Mouse (Mus musculus): ENCODE data around the gene Ccnb1.
"Not testable (repeated sequence)": the region's sequence is repeated elsewhere in the genome, so short reads cannot be mapped to it uniquely, and the experiment has no call there.

The Ccnb1 gene

GRCm38 (mm10) chr13:100786414-100786867, at the start of gene Ccnb1:
TSS of gene Ccnb1 (minus strand) at chr13:100786570.
- DNase-seq (ENCODE audit: low read depth, low spot score) = peak; percentile 60

DNA sequence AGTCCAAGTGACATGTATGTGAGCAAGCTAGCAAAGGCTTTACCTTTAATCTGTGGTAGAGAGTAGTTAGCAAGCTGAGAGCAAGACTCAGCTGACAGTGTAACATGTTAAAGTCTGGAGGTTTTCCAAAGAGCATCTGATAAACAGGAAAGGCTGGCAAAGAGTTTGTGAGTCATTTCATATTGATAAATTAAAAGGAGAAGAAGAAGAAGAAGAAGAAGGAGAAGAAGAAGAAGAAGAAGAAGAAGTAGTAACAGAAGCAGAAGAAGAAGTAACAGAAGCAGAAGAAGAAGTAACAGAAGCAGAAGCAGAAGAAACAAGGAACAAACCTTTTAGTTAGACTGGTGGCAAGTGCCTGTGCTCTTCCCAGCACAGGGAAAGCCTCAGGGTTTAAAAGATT, 48.4 kb upstream of the Ccnb1 start:
- no peak for DNase-seq (ENCODE audit: low read depth, low spot score)

GRCm38 (mm10) chr13:100833640-100834002, 47.3 kb upstream of the Ccnb1 start:
- DNase-seq (ENCODE audit: low read depth, low spot score) = no peak

GRCm38 (mm10) chr13:100832741-100833639, 46.6 kb upstream of the Ccnb1 start, which contains the start of gene Slc30a5:
TSS of gene Slc30a5 (minus strand) at chr13:100833427.
- peak; percentile 98 for DNase-seq (ENCODE audit: low read depth, low spot score)

DNA sequence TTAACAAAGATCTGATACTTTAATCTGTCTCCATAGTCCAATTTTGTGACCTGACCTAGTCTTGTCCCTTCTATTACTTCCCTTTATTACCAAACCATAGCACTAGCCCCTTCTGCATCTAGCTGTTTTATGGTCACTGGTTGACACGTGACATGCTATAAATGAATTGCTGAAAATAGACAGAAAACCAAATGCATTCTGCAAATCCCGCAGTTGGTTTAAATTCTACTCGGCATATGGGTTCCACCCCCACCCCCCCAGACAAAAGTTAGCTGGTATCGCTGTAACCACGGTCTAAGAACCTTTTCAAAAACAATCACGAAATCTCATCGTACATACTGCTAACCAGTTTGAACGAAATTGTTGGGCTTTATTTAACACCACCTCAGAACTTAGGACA, 45.8 kb upstream of the Ccnb1 start:
- DNase-seq (ENCODE audit: low read depth, low spot score) = no peak

- DNase-seq (ENCODE audit: low read depth, low spot score) = no peak
Observed at GRCm38 (mm10) chr13:100831123-100831522, 44.8 kb upstream of the Ccnb1 start.

DNA sequence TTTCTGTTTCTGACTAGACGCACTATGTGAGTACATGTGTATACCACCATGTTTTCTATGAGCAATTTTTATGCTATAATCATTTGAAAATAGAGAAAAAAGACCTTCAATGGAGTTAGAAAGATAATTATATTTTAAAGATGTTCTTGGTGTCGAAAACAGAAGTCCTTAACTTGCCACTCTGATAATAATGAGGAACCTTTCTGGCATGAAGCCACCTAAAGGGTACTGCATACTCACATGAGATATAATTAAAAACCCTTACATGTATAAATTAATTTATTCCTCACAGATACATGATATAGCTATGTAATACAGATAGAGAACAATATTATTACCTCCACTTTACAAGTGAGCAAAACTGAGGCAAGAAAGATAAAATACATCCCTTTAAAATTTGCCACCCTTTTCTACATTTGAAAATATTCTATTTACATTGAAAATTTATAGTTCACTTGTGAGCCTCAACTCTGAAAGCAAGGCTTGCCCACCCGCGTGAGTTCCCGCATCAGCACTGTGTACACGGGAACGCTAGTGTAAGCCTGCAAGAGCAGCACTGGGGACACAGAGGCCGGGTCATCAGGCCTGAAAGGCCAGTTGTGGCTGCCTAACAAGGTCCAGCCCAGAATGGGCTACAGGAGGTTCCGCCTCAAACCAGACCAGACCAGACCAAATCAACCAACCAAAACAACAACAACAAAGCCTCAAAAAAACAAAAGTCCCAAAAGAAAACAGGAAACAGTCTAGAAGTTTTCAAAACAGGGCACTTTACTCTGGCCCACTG, 39.4 kb upstream of the Ccnb1 start:
- no peak for DNase-seq (ENCODE audit: low read depth, low spot score)

GRCm38 (mm10) chr13:100824916-100825315, 38.5 kb upstream of the Ccnb1 start:
- no peak for DNase-seq (ENCODE audit: low read depth, low spot score)

GRCm38 (mm10) chr13:100824306-100824705, 37.9 kb upstream of the Ccnb1 start:
- no peak for DNase-seq (ENCODE audit: low read depth, low spot score)

DNA sequence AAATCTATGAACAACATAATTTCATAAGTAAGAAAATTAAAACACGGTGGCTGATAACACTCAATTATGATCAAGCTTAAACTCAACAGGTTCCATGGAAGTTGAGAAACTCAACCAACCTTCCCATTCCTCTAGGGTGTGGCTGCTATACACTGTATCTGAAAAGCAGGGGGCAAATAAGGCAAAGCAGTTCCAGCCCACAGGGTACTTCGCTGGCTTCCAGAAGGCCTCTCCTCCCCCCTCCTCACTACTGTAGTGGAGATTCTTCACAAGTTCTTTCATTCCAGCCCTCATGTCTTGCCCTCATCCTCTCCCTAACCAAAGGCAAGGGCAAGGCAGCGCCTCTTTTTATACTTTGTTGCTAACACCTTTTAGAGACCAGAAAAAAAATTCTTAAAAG, 37.5 kb upstream of the Ccnb1 start:
- DNase-seq (ENCODE audit: low read depth, low spot score) = no peak

DNA sequence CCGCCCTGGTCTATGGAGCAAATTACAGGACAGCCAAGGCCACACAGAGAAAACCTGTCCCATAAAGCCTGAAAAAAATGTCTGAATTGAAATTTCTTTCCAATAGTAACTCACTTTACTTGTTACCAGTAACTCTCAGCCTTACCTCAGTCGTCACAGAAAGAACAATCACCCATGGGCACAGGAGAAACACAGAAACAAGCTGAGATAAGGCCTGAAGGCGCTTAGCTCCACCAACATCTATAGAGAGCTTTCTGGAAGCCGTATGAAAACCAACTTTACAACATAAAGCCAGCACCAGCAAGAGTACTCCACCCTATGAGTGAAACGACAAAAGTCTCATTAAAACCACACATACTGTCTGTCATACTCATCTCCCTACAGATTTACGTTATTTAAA, 28.1 kb upstream of the Ccnb1 start:
- no peak for DNase-seq (ENCODE audit: low read depth, low spot score)

GRCm38 (mm10) chr13:100805776-100806175, 19.4 kb upstream of the Ccnb1 start:
- DNase-seq (ENCODE audit: low read depth, low spot score) = no peak

GRCm38 (mm10) chr13:100797171-100797570, 10.8 kb upstream of the Ccnb1 start:
- no peak for DNase-seq (ENCODE audit: low read depth, low spot score)

GRCm38 (mm10) chr13:100789083-100789482, 2.7 kb upstream of the Ccnb1 start:
- DNase-seq (ENCODE audit: low read depth, low spot score) = no peak

DNA sequence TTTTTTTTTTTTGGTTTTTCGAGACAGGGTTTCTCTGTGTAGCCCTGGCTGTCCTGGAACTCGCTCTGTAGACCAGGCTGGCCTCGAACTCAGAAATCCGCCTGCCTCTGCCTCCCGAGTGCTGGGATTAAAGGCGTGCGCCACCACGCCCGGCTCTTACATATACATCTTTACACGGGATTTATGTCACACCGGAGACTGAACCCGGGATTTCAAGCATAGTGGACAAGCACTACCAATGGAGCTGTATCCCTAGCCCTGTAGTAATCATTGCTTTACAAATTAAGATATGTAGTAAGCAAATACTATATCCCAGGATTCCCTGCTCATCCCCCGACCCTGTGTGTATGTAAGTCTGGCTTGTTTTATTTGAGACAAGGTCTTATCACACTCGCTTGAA, 1.7 kb upstream of the Ccnb1 start:
- DNase-seq (ENCODE audit: low read depth, low spot score) = not testable (repeated sequence)

- DNase-seq (ENCODE audit: low read depth, low spot score) = no peak
Observed at GRCm38 (mm10) chr13:100787316-100788010, 1.1 kb upstream of the Ccnb1 start.

- no peak for DNase-seq (ENCODE audit: low read depth, low spot score)
Observed at GRCm38 (mm10) chr13:100785806-100786413, 460 bp downstream of the Ccnb1 start.

DNA sequence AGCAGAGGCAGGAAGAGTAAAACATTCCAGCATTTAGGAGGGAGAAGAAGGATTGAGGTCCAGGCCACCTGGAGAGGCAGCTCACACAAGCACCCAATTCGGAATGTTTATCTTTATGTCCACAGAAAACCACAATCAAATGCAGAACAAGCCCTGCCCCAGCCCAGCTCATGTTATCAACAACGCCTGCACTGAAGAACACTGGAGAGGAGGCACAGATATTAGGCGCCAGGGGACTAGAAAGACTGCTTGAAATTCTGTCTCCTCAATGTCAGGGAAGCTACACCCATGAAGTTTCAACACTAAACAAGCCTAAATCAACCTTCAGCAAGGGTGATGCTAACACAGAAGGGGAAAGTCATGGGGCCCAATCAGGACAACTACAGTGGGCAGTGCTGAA, 8.9 kb downstream of the Ccnb1 start:
- no peak for DNase-seq (ENCODE audit: low read depth, low spot score)

GRCm38 (mm10) chr13:100776710-100777109, 9.7 kb downstream of the Ccnb1 start:
- no peak for DNase-seq (ENCODE audit: low read depth, low spot score)

GRCm38 (mm10) chr13:100776056-100776419, 10.3 kb downstream of the Ccnb1 start:
- DNase-seq (ENCODE audit: low read depth, low spot score) = no peak

GRCm38 (mm10) chr13:100775252-100776055, 10.9 kb downstream of the Ccnb1 start, which contains the start of gene Cenph:
TSS of gene Cenph (minus strand) at chr13:100775899.
- DNase-seq (ENCODE audit: low read depth, low spot score) = peak; percentile 81
